Mouse (Mus musculus) MEL (cell line): Measurements from ENCODE around the gene Adh4.

Source experiments
- CTCF ChIP-seq, 3 experiments: IDR thresholded peaks in 2 of 3; conservative IDR thresholded peaks in 1 of 3; 2 replicates each; pipeline ENCODE4 v1.5.1; 2011 to 2012; ENCODE audit warnings: low read length in 3 of 3, low read depth in 2 of 3, mild to moderate bottlenecking in 2 of 3, improper control_type of control experiment in 1 of 3, inconsistent platforms in 1 of 3, mixed read lengths in 1 of 3, moderate library complexity in 1 of 3; ENCODE audit not compliant: control insufficient read depth in 1 of 3, insufficient read depth in 1 of 3, poor library complexity in 1 of 3, severe bottlenecking in 1 of 3
- KAT2A ChIP-seq: conservative IDR thresholded peaks from 2 replicates; pipeline ENCODE4 v1.6.1; 2012; ENCODE audit warnings: low read depth, low read length, improper control_type of control experiment, inconsistent platforms
- MXI1 ChIP-seq: IDR thresholded peaks from 2 replicates; pipeline ENCODE4 v1.6.1; 2011; ENCODE audit warnings: mild to moderate bottlenecking, low read depth, low read length, improper control_type of control experiment
- MYC ChIP-seq: IDR thresholded peaks from 2 replicates; pipeline ENCODE4 v1.6.1; 2011; ENCODE audit warnings: low read depth, mild to moderate bottlenecking, low read length, improper control_type of control experiment, moderate library complexity
- POLR2A ChIP-seq, 2 experiments: IDR thresholded peaks; 2 replicates each; pipeline ENCODE4 v1.6.1; 2011 to 2012; ENCODE audit warnings: low read length in 2 of 2, mild to moderate bottlenecking in 2 of 2, control low read depth in 1 of 2, improper control_type of control experiment in 1 of 2, low read depth in 1 of 2, moderate library complexity in 1 of 2; ENCODE audit not compliant: control insufficient read depth in 1 of 2, insufficient read depth in 1 of 2, poor library complexity in 1 of 2
- ZKSCAN1 ChIP-seq: IDR thresholded peaks from 2 replicates; pipeline ENCODE4 v1.6.1; 2012; ENCODE audit warnings: low read depth, mild to moderate bottlenecking, inconsistent platforms, low read length, improper control_type of control experiment, moderate library complexity

GRCm38 (mm10) chr3:138369546-138369945 lies 45.7 kb upstream of the Adh4 start:
- TF ChIP-seq KAT2A (no peak), CTCF (IDR thresholded peaks at IDR 0.05 in 2 of 3, conservative IDR thresholded peaks at IDR 0.05 in 1 of 3; ENCODE audit: control insufficient read depth in 1 of 3, insufficient read depth in 1 of 3, low read depth in 2 of 3, low read length in 3 of 3, poor library complexity in 1 of 3, severe bottlenecking in 1 of 3) (no peak), POLR2A (IDR thresholded peaks at IDR 0.05; ENCODE audit: control insufficient read depth in 1 of 2, insufficient read depth in 1 of 2, low read depth in 1 of 2, low read length in 2 of 2, poor library complexity in 1 of 2) (no peak), MYC (no peak), ZKSCAN1 (no peak), MXI1 (no peak)
